Mouse (Mus musculus) E14TG2a.4 (cell line): ENCODE data around the gene Prelid1.

Experiments used
- CTCF ChIP-seq: conservative IDR thresholded peaks from 2 replicates; pipeline ENCODE4 v1.5.1; 2014; ENCODE audit warnings: low read length
- NANOG ChIP-seq: IDR thresholded peaks from 2 replicates; pipeline ENCODE4 v1.6.1; 2014; ENCODE audit warnings: borderline replicate concordance, low read length, mixed read lengths

GRCm38 (mm10) chr13:55361145-55361544 lies 40.8 kb downstream of the Prelid1 start:
- TF ChIP-seq CTCF (no peak), NANOG (no peak)
